Comparison of ENCODE assay signal across 7 mouse cellular contexts in genomic region chr1:64532067-64532523, GRCm38 (mm10). TPM values are rescaled to one million over a fixed set of nuclear protein-coding genes. Genes with fewer than 3 reads are reported as not detected.
DNase-seq lines count a peak whose midpoint lies in the region; ATAC-seq and TF ChIP-seq lines count a peak whose summit lies in the region.

No protein-coding gene starts in this region.

- H3K9me3 ChIP-seq in limb, embryonic 12.5 days = no peaks in the 10 kb centered on the region

- H3K27me3 ChIP-seq in testis, adult 2 months (ENCODE audit: control insufficient read depth, insufficient read depth, low read length) = no peaks in the 10 kb centered on the region
- no peaks in the 10 kb centered on the region for H3K27me3 ChIP-seq in limb, embryonic 12.5 days
- H3K27me3 ChIP-seq in myocyte (ENCODE audit: control insufficient read depth, insufficient read depth, insufficient read length) = no peaks in the 10 kb centered on the region

- no peaks in the 10 kb centered on the region for H3K36me3 ChIP-seq in testis, adult 2 months (ENCODE audit: control insufficient read depth, insufficient read depth, low read length)
- H3K36me3 ChIP-seq in limb, embryonic 12.5 days = peaks cover 3% of the 10 kb centered on the region; the same call in 1 of the 2 replicates
- H3K36me3 ChIP-seq in myocyte (ENCODE audit: control insufficient read depth, insufficient read depth) = no peaks in the 10 kb centered on the region

- H3K4me1 ChIP-seq in testis, adult 2 months (ENCODE audit: control insufficient read depth, insufficient read depth, low read length) = peaks cover 4% of the 10 kb centered on the region
- H3K4me1 ChIP-seq in embryonic fibroblast, embryonic 13.5 days (ENCODE audit: control insufficient read depth, insufficient read depth, low read length) = peaks cover 6% of the 10 kb centered on the region; the same call in 1 of the 2 replicates
- H3K4me1 ChIP-seq in limb, embryonic 12.5 days (replicated peaks) = peaks cover 24% of the 10 kb centered on the region

- H3K9ac ChIP-seq in limb, embryonic 12.5 days (replicated peaks) = peak overlapping the region; percentile 98

- under 1% methylated on average over 34 of the region's 34 CpGs for WGBS in limb, embryonic 12.5 days

- no peak for TF ChIP-seq CTCF in testis, adult 2 months (IDR thresholded peaks at IDR 0.05; ENCODE audit: control insufficient read depth, insufficient read depth, insufficient replicate concordance, low read depth, low read length)
- no peak for TF ChIP-seq CTCF in embryonic fibroblast, embryonic 13.5 days (IDR thresholded peaks at IDR 0.05; ENCODE audit: borderline replicate concordance, insufficient read depth, low read length)

- peak; percentile 70 for ATAC-seq in limb, embryonic 12.5 days (ENCODE audit: insufficient number of reproducible peaks, insufficient read depth, low FRiP score, low TSS enrichment, low read depth)

- H3K4me2 ChIP-seq in limb, embryonic 12.5 days = peak overlapping the region; percentile 74
- H3K4me2 ChIP-seq in myocyte (ENCODE audit: low read depth) = peak overlapping the region; percentile 95

- peak overlapping the region; percentile 67 for H3ac ChIP-seq in myocyte (ENCODE audit: control insufficient read depth, insufficient read length)

- peak overlapping the region; percentile 83 for H3K4me3 ChIP-seq in testis, adult 2 months (ENCODE audit: control insufficient read depth, low read depth, low read length)
- peak overlapping the region; percentile 62 for H3K4me3 ChIP-seq in embryonic fibroblast, embryonic 13.5 days (ENCODE audit: insufficient read depth, low read length)
- peak overlapping the region; percentile 86 for H3K4me3 ChIP-seq in limb, embryonic 12.5 days (replicated peaks)
- H3K4me3 ChIP-seq in myocyte = peak overlapping the region; percentile 76

- H3K27ac ChIP-seq in testis, adult 2 months (ENCODE audit: control insufficient read depth, insufficient read depth, low read depth, low read length) = peak overlapping the region; percentile 95
- peak overlapping the region; percentile 66 for H3K27ac ChIP-seq in embryonic fibroblast, embryonic 13.5 days (ENCODE audit: insufficient read depth, low read length)
- peak overlapping the region; percentile 100 for H3K27ac ChIP-seq in limb, embryonic 12.5 days

- no peak for DNase-seq in testis, postnatal 14 days (ENCODE audit: low spot score)
- DNase-seq in urinary bladder, postnatal 4 days (ENCODE audit: low spot score in 2 of 2) = no peak
- no peak for DNase-seq in MN1 (ENCODE audit: low spot score)

- peak; percentile 60 for TF ChIP-seq POLR2A in testis, adult 2 months (IDR thresholded peaks at IDR 0.05; ENCODE audit: control insufficient read depth, low read depth, low read length)
- TF ChIP-seq POLR2A in embryonic fibroblast, embryonic 13.5 days (IDR thresholded peaks at IDR 0.05; ENCODE audit: low read depth, low read length) = no peak
- no peak for TF ChIP-seq POLR2A in myocyte (IDR thresholded peaks at IDR 0.05; ENCODE audit: insufficient read length, low read depth)

- H3K79me2 ChIP-seq in myocyte (ENCODE audit: control insufficient read depth, insufficient read depth) = peaks cover 37% of the 10 kb centered on the region

TF ChIP-seq in myocyte, 11 proteins besides CTCF, POLR2A, EP300 and RAD21:
- TF ChIP-seq E2F4 (IDR thresholded peaks at IDR 0.05; ENCODE audit: insufficient read depth) = no peak

RNA-seq across cellular contexts. Expression of gene Creb1, which starts 0.3 kb away (rescaled TPM):
- polyA plus RNA-seq in testis, adult 2 months (2012; rRNA removed) = 8.2 and 9.3 TPM in 2 replicates
- 38.3 and 45.1 TPM in 2 replicates for polyA plus RNA-seq in embryonic fibroblast, embryonic 13.5 days (2011; ENCODE audit: insufficient read length, low read depth, missing spikeins)
- polyA plus RNA-seq in limb, embryonic 12.5 days (2016; fragmentation: Nextera tagmentation; extraction: Ambion mirVana) = 49.4 and 51.6 TPM in 2 replicates
- polyA plus RNA-seq in myocyte (2012; fragmentation: generic; extraction: Trizol) = 9.6 TPM
